Mouse (Mus musculus): ENCODE measurements around the gene Cnksr1. TPM values are rescaled to one million over a fixed set of nuclear protein-coding genes. Genes with fewer than 3 reads are reported as not detected.
A peak's percentile ranks its signal among the peaks of the same experiment; 100 is the strongest.

Gene Cnksr1
- polyA plus RNA-seq, 1 experiment from 2014 or later: 0.21 TPM

- no peak within 1 kb of the TSS for H3K4me3 ChIP-seq (ENCODE audit: low read length)
- 76% methylated on average over 8 of the region's 8 CpGs for WGBS
- no peaks in the 10 kb centered on the region for H3K36me3 ChIP-seq (ENCODE audit: control insufficient read depth, insufficient read depth, low read length)
- H3K4me1 ChIP-seq (ENCODE audit: control insufficient read depth, insufficient read depth, low read depth, low read length): no peaks in the 10 kb centered on the region
- H3K9ac ChIP-seq (ENCODE audit: low read depth, low read length): no peak within 1 kb of the TSS
- H3K4me2 ChIP-seq (ENCODE audit: low read length): no peak within 1 kb of the TSS
- ATAC-seq: no peak
- no peak within 1 kb of the TSS for H3K27ac ChIP-seq (ENCODE audit: low read depth, low read length)
- H3K9me3 ChIP-seq (ENCODE audit: control insufficient read depth, low read length): no peaks in the 10 kb centered on the region
- no peaks in the 10 kb centered on the region for H3K27me3 ChIP-seq (replicated peaks; ENCODE audit: control insufficient read depth, insufficient read depth, low read length)
Measured at GRCm38 (mm10) chr4:134227194-134227593, 11.0 kb downstream of the Cnksr1 start, which contains the start of gene Catsper4. Catsper4 (minus strand) TSS chr4:134227383.

DNA sequence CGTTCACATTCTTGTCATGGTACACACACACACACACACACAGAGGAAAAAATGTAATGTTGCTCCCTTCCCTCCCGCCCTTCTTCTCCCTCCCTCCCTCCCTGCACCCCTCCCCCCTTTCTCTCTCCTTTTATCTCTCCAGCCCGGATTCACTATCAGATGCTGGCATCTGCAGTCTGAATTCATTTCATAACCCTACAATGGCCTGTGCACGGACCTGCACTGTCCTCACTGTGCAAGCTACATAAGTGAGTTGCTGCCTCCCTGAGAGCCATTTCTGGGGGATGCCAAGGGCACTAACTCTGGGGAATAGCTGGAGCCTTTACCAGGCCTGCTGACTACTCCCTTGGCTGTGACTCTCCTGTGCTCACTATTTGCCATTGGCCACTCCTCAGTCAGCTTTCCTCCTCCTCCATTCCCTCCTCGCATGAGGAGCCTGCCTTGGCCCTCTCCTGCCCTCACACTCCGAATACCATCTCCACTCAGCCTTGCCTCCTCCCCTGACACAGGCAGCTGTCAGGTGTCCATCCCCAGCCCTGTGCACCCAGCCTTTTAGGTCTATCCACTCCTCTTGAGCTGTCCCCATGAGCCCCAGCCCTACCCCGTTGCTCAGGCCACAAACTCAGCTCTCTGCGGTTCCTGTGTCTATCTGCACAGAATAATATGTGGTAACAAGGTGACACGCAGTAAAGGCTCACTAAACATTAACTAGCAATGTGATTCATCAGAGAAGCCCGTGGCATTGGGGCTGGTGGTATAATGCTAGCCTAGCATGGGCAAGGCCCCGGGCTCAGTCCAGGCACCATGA, 15.2 kb downstream of the Cnksr1 start:
- H3K36me3 ChIP-seq (ENCODE audit: control insufficient read depth, insufficient read depth, low read length): no peaks in the 10 kb centered on the region
- no peaks in the 10 kb centered on the region for H3K4me1 ChIP-seq (ENCODE audit: control insufficient read depth, insufficient read depth, low read depth, low read length)
- H3K27ac ChIP-seq (ENCODE audit: low read depth, low read length): no peak overlapping the region
- no peak overlapping the region for H3K4me3 ChIP-seq (ENCODE audit: low read length)
- ATAC-seq: no peak
- no peak overlapping the region for H3K9ac ChIP-seq (ENCODE audit: low read depth, low read length)
- H3K27me3 ChIP-seq (replicated peaks; ENCODE audit: control insufficient read depth, insufficient read depth, low read length): no peaks in the 10 kb centered on the region
- WGBS: 69% methylated on average over 11 of the region's 11 CpGs
- no peak overlapping the region for H3K4me2 ChIP-seq (ENCODE audit: low read length)
- H3K9me3 ChIP-seq (ENCODE audit: control insufficient read depth, low read length): no peaks in the 10 kb centered on the region

DNA sequence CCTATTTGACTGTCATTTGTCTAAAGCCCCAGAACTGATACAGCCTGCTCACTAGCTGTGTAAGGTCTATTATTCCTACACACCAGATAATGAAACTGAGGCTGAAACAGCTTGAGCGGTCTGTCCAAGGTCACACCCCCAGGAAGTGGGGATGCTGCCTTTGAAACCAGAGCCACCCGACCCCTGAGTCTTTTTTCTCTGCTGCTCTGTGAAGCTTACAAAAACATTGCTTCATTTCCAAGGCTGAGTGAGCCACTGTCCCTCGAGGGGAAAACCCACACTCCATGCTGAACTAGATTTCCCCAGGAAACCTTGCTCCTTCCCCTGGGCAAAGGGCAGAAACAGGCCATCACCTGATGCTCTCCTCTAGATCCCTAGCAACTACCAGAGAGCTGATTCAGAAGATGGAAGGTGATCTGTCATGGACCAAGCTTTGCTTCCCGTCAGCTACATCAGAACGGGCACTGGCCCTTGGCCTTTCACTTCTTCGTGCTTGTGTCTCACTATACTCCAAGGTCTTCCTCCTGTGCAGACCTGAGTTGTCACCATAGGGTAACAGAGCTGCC, 31.6 kb downstream of the Cnksr1 start:
- 66% methylated on average over 6 of the region's 6 CpGs for WGBS
- H3K27ac ChIP-seq (ENCODE audit: low read depth, low read length): no peak overlapping the region
- ATAC-seq: no peak
- H3K9ac ChIP-seq (ENCODE audit: low read depth, low read length): no peak overlapping the region
- H3K9me3 ChIP-seq (ENCODE audit: control insufficient read depth, low read length): no peaks in the 10 kb centered on the region
- H3K36me3 ChIP-seq (ENCODE audit: control insufficient read depth, insufficient read depth, low read length): no peaks in the 10 kb centered on the region
- H3K27me3 ChIP-seq (replicated peaks; ENCODE audit: control insufficient read depth, insufficient read depth, low read length): no peaks in the 10 kb centered on the region
- H3K4me2 ChIP-seq (ENCODE audit: low read length): no peak overlapping the region
- H3K4me3 ChIP-seq (ENCODE audit: low read length): no peak overlapping the region
- no peaks in the 10 kb centered on the region for H3K4me1 ChIP-seq (ENCODE audit: control insufficient read depth, insufficient read depth, low read depth, low read length)

- H3K4me3 ChIP-seq (ENCODE audit: low read length): no peak overlapping the region
- no peaks in the 10 kb centered on the region for H3K4me1 ChIP-seq (ENCODE audit: control insufficient read depth, insufficient read depth, low read depth, low read length)
- H3K36me3 ChIP-seq (ENCODE audit: control insufficient read depth, insufficient read depth, low read length): no peaks in the 10 kb centered on the region
- H3K9me3 ChIP-seq (ENCODE audit: control insufficient read depth, low read length): no peaks in the 10 kb centered on the region
- no peak overlapping the region for H3K4me2 ChIP-seq (ENCODE audit: low read length)
- ATAC-seq: no peak
- no peak overlapping the region for H3K27ac ChIP-seq (ENCODE audit: low read depth, low read length)
- no peaks in the 10 kb centered on the region for H3K27me3 ChIP-seq (replicated peaks; ENCODE audit: control insufficient read depth, insufficient read depth, low read length)
- no peak overlapping the region for H3K9ac ChIP-seq (ENCODE audit: low read depth, low read length)
- 91% methylated on average over 17 of the region's 17 CpGs for WGBS
Measured at GRCm38 (mm10) chr4:134203340-134203896, 34.8 kb downstream of the Cnksr1 start.

DNA sequence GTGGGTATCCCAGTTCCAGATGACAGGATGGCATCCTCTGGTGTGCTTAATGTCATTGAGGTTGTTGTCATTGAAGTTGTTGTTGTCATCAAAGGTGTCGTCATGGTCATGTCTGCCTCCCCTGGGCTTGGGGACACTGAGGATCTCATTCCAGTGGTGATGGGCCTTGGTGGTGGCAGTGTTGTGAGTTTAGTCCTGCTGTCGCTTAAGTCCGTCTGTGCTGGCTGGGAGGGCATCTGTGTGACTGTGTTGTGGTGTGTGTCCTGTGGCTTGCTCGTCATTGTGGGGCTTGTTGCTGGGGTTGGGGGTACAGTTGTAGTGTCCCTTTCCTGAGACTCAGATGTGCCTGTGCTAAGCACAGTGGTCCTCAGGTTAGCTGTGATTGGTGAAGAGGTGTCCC, 35.3 kb downstream of the Cnksr1 start, which contains the start of gene Gm7534:
Gene Gm7534, minus strand, starts transcription at position 101 of the 400 bp plus-strand sequence.
- Histone ChIP-seq H3K27ac (ENCODE audit: low read depth, low read length) (no peak within 1 kb of the TSS), H3K36me3 (ENCODE audit: control insufficient read depth, insufficient read depth, low read length) (no peaks in the 10 kb centered on the region), H3K4me1 (ENCODE audit: control insufficient read depth, insufficient read depth, low read depth, low read length) (no peaks in the 10 kb centered on the region), H3K4me2 (ENCODE audit: low read length) (no peak within 1 kb of the TSS), H3K9ac (ENCODE audit: low read depth, low read length) (no peak within 1 kb of the TSS), H3K9me3 (ENCODE audit: control insufficient read depth, low read length) (no peaks in the 10 kb centered on the region), H3K4me3 (ENCODE audit: low read length) (no peak within 1 kb of the TSS), H3K27me3 (replicated peaks; ENCODE audit: control insufficient read depth, insufficient read depth, low read length) (no peaks in the 10 kb centered on the region)
- 85% methylated on average over 4 of the region's 4 CpGs for WGBS
- no peak for ATAC-seq

- no peaks in the 10 kb centered on the region for H3K4me1 ChIP-seq (ENCODE audit: control insufficient read depth, insufficient read depth, low read depth, low read length)
- H3K4me2 ChIP-seq (ENCODE audit: low read length): no peak overlapping the region
- no peak overlapping the region for H3K9ac ChIP-seq (ENCODE audit: low read depth, low read length)
- no peak for ATAC-seq
- H3K4me3 ChIP-seq (ENCODE audit: low read length): no peak overlapping the region
- H3K27ac ChIP-seq (ENCODE audit: low read depth, low read length): no peak overlapping the region
- WGBS: 75% methylated on average over 2 of the region's 2 CpGs
- H3K9me3 ChIP-seq (ENCODE audit: control insufficient read depth, low read length): no peaks in the 10 kb centered on the region
- H3K27me3 ChIP-seq (replicated peaks; ENCODE audit: control insufficient read depth, insufficient read depth, low read length): no peaks in the 10 kb centered on the region
- H3K36me3 ChIP-seq (ENCODE audit: control insufficient read depth, insufficient read depth, low read length): no peaks in the 10 kb centered on the region
Measured at GRCm38 (mm10) chr4:134199371-134199770, 38.8 kb downstream of the Cnksr1 start.

DNA sequence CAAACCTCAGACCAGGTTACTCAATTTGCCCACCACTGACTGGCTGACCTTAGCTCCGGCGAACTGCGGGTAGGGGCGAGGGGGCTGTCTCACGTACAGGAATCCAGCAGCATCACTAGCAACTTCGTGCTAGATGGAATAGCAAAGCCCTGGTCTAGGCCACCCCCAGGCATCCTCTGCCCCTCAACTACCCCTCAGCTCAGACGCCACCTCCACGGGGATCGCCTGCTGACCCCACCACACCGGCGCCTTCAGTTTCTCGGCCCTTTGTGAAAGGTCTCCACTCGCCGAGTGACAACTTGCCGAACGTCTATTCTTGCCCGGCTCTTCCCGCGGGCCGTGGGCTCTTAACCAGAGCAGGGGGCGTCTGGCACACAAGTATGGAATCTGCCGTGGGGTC, 51.9 kb downstream of the Cnksr1 start:
- ATAC-seq: no peak
- H3K36me3 ChIP-seq (ENCODE audit: control insufficient read depth, insufficient read depth, low read length): no peaks in the 10 kb centered on the region
- H3K9ac ChIP-seq (ENCODE audit: low read depth, low read length): peak overlapping the region; percentile 82
- peak overlapping the region; percentile 76 for H3K4me3 ChIP-seq (ENCODE audit: low read length)
- H3K27me3 ChIP-seq (replicated peaks; ENCODE audit: control insufficient read depth, insufficient read depth, low read length): no peaks in the 10 kb centered on the region
- H3K4me2 ChIP-seq (ENCODE audit: low read length): peak overlapping the region; percentile 83
- peak overlapping the region; percentile 79 for H3K27ac ChIP-seq (ENCODE audit: low read depth, low read length)
- WGBS: under 1% methylated on average over 17 of the region's 22 CpGs
- peaks cover 6% of the 10 kb centered on the region for H3K4me1 ChIP-seq (ENCODE audit: control insufficient read depth, insufficient read depth, low read depth, low read length)
- no peaks in the 10 kb centered on the region for H3K9me3 ChIP-seq (ENCODE audit: control insufficient read depth, low read length)

DNA sequence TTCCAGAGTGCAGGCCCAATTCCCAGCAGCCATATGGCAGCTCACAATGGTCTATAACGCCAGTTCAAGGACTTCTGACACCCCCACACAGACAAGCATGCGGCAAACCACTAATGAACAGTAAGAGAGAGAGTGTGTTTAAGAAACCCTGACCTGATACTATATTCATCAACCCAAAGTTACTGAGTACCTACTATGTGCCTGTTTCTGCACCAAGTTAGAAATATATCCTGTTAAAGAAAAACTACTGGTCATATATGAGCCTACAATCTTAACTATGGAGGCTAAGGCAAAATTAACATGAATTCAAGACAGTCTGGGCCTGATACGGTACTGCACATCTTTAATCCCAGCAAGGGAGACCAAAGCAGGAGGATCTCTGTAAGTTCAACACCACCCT, 52.6 kb downstream of the Cnksr1 start:
- Histone ChIP-seq H3K9ac (ENCODE audit: low read depth, low read length) (peak overlapping the region; percentile 82; the same call in 1 of the 2 replicates), H3K4me2 (ENCODE audit: low read length) (peak overlapping the region; percentile 83), H3K9me3 (ENCODE audit: control insufficient read depth, low read length) (no peaks in the 10 kb centered on the region), H3K27ac (ENCODE audit: low read depth, low read length) (no peak overlapping the region), H3K27me3 (replicated peaks; ENCODE audit: control insufficient read depth, insufficient read depth, low read length) (no peaks in the 10 kb centered on the region), H3K4me3 (ENCODE audit: low read length) (peak overlapping the region; percentile 76), H3K4me1 (ENCODE audit: control insufficient read depth, insufficient read depth, low read depth, low read length) (peaks cover 6% of the 10 kb centered on the region), H3K36me3 (ENCODE audit: control insufficient read depth, insufficient read depth, low read length) (no peaks in the 10 kb centered on the region)
- no peak for ATAC-seq
- WGBS: 76% methylated on average over 3 of the region's 3 CpGs

DNA sequence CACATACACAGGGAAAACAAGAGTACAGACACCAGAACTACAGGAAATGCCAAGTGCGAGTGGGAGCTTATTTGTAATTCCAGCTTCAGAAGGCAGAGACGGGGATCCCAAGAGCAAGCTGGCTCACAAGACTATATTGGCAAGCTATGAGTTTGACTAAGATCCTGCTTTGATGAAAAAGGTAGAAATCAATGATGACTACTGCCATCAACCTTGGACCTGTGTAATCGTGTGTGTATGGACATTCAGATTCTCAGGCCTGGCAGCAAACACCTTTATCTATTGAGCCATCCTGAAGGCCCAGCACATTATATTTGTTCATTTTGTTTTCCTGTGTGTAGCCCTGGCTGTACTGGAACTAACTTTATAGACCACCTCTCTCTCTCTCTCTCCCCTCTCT, 54.5 kb downstream of the Cnksr1 start:
- Histone ChIP-seq H3K4me2 (ENCODE audit: low read length) (no peak overlapping the region), H3K9me3 (ENCODE audit: control insufficient read depth, low read length) (no peaks in the 10 kb centered on the region), H3K27ac (ENCODE audit: low read depth, low read length) (no peak overlapping the region), H3K36me3 (ENCODE audit: control insufficient read depth, insufficient read depth, low read length) (no peaks in the 10 kb centered on the region), H3K4me1 (ENCODE audit: control insufficient read depth, insufficient read depth, low read depth, low read length) (peaks cover 6% of the 10 kb centered on the region), H3K4me3 (ENCODE audit: low read length) (no peak overlapping the region), H3K9ac (ENCODE audit: low read depth, low read length) (no peak overlapping the region), H3K27me3 (replicated peaks; ENCODE audit: control insufficient read depth, insufficient read depth, low read length) (no peaks in the 10 kb centered on the region)
- no peak for ATAC-seq
- WGBS: 85% methylated on average over 3 of the region's 3 CpGs

Measured in hindbrain, embryonic 16.5 days (tissue).